Mouse (Mus musculus): ENCODE results near the gene Rad54l. TPM values are rescaled to one million over a fixed set of nuclear protein-coding genes. Genes with fewer than 3 reads are reported as not detected.

Rad54l gene
- total and polyA plus RNA-seq, 3 experiments, result 22.8 to 53.3 (median 28.8) TPM

- H3K4me2 ChIP-seq (ENCODE audit: insufficient read depth, low read depth, poor library complexity, severe bottlenecking), result peak overlapping the region; percentile 92
- dilution Hi-C loops (cut with MboI; ENCODE audit: extremely low pct_ligation_motif_present, extremely low pct_unique_long_range_greater_than_20kb, low sequenced_read_pairs), result no loop called here
These were observed 70.8 kb downstream of the Rad54l start for GRCm38 (mm10) chr4:116052526-116053293.

GRCm38 (mm10) chr4:116049211-116049610, 74.3 kb downstream of the Rad54l start:
- no peaks in the 10 kb centered on the region for H3K27me3 ChIP-seq (replicated peaks)
- H3K4me3 ChIP-seq (replicated peaks in 1 of 3; ENCODE audit: low read depth in 2 of 3, low read length in 2 of 3, poor library complexity in 1 of 3), result no peak overlapping the region
- no peaks in the 10 kb centered on the region for H3K9me3 ChIP-seq (replicated peaks; ENCODE audit: low read length)
- H3K4me1 ChIP-seq (ENCODE audit: control insufficient read depth in 1 of 2, insufficient read depth in 2 of 2), result peaks cover 3 to 22% of the 10 kb centered on the region in 2 experiments; a peak in 2 of 4 replicates
- no peak overlapping the region for H3K4me2 ChIP-seq (ENCODE audit: insufficient read depth, low read depth, poor library complexity, severe bottlenecking)
- dilution Hi-C loops (cut with MboI; ENCODE audit: extremely low pct_ligation_motif_present, extremely low pct_unique_long_range_greater_than_20kb, low sequenced_read_pairs) (no loop called here), in situ Hi-C loops (cut with MboI; ENCODE audit: low pct_ligation_motif_present, low pct_unique_long_range_greater_than_20kb, low sequenced_read_pairs) (no loop called here)
- no peaks in the 10 kb centered on the region for H3K79me2 ChIP-seq (replicated peaks; ENCODE audit: control insufficient read depth, extremely low read depth, insufficient read depth, poor library complexity, severe bottlenecking)
- peaks cover 21 to 55% of the 10 kb centered on the region in 2 experiments for H3K36me3 ChIP-seq (replicated peaks in 1 of 2; ENCODE audit: control insufficient read depth in 1 of 2, insufficient read depth in 1 of 2, low read length in 1 of 2)
- no peak for DNase-seq (ENCODE audit: extremely low read depth)
- no peak overlapping the region for H3K27ac ChIP-seq (ENCODE audit: insufficient read depth, low read depth)
- TF ChIP-seq TCF12 (IDR thresholded peaks at IDR 0.05; ENCODE audit: low read depth, low read length) (no peak), RCOR1 (conservative IDR thresholded peaks at IDR 0.05; ENCODE audit: low read depth, low read length) (no peak), ETS1 (conservative IDR thresholded peaks at IDR 0.05; ENCODE audit: low read depth, low read length) (no peak), JUN (IDR thresholded peaks at IDR 0.05; ENCODE audit: insufficient read depth, low read depth, low read length) (no peak)
- H3K9ac ChIP-seq (ENCODE audit: insufficient read depth, low read depth), result no peak overlapping the region

More at GRCm38 (mm10) chr4:116052526-116053293, 70.8 kb downstream of the Rad54l start:
- H3K36me3 ChIP-seq (replicated peaks in 1 of 2; ENCODE audit: control insufficient read depth in 1 of 2, insufficient read depth in 1 of 2, low read length in 1 of 2), result peaks cover 9 to 37% of the 10 kb centered on the region in 2 experiments
- TF ChIP-seq RAD21 (IDR thresholded peaks at IDR 0.05; ENCODE audit: low read depth, low read length) (peak; percentile 66), NRF1 (IDR thresholded peaks at IDR 0.05; ENCODE audit: low read depth, low read length) (no peak), MEF2A (IDR thresholded peaks at IDR 0.05; ENCODE audit: borderline replicate concordance, low read depth, low read length) (no peak), ETS1 (conservative IDR thresholded peaks at IDR 0.05; ENCODE audit: low read depth, low read length) (no peak), UBTF (IDR thresholded peaks at IDR 0.05; ENCODE audit: low read depth, low read length) (no peak), MAFK (IDR thresholded peaks at IDR 0.05; ENCODE audit: insufficient replicate concordance, low read length) (no peak), JUND (conservative IDR thresholded peaks at IDR 0.05; ENCODE audit: low read depth, low read length) (no peak), EP300 (IDR thresholded peaks at IDR 0.05; ENCODE audit: low read length) (no peak), CTCF (conservative IDR thresholded peaks at IDR 0.05 in 1 of 2, IDR thresholded peaks at IDR 0.05 in 1 of 2; ENCODE audit: low read depth in 2 of 2, low read length in 2 of 2) (peak in 1 of 2 experiments; percentile 65; a peak in 2 of 4 replicates), MYC (IDR thresholded peaks at IDR 0.05; ENCODE audit: low read depth, low read length) (no peak), MAX (IDR thresholded peaks at IDR 0.05; ENCODE audit: low read length) (no peak)
- H3K4me1 ChIP-seq (ENCODE audit: control insufficient read depth in 1 of 2, insufficient read depth in 2 of 2), result peaks cover 3 to 40% of the 10 kb centered on the region in 2 experiments; a peak in 2 of 4 replicates
- DNase-seq (ENCODE audit: extremely low read depth), result peak; percentile 56
- peak overlapping the region; percentile 67 to 78 (median 77) for H3K4me3 ChIP-seq (replicated peaks in 1 of 3; ENCODE audit: low read depth in 2 of 3, low read length in 2 of 3, poor library complexity in 1 of 3)
- H3K27ac ChIP-seq (ENCODE audit: insufficient read depth, low read depth), result peak overlapping the region; percentile 94
- no peaks in the 10 kb centered on the region for H3K9me3 ChIP-seq (replicated peaks; ENCODE audit: low read length)
- in situ Hi-C loops (cut with MboI; ENCODE audit: low pct_ligation_motif_present, low pct_unique_long_range_greater_than_20kb, low sequenced_read_pairs), result no loop called here
- peak overlapping the region; percentile 93 for H3K9ac ChIP-seq (ENCODE audit: insufficient read depth, low read depth)
- H3K79me2 ChIP-seq (replicated peaks; ENCODE audit: control insufficient read depth, extremely low read depth, insufficient read depth, poor library complexity, severe bottlenecking), result no peaks in the 10 kb centered on the region; the same call in 1 of the 2 replicates
- no peaks in the 10 kb centered on the region for H3K27me3 ChIP-seq (replicated peaks)

Data from CH12.LX (cell line).